Mouse (Mus musculus) heart, adult 2 months (tissue): ENCODE results near the gene Ube2ql1. TPM values are rescaled to one million over a fixed set of nuclear protein-coding genes. Genes with fewer than 3 reads are reported as not detected.
A peak's percentile ranks its signal among the peaks of the same experiment; 100 is the strongest.

Experiments used
- DNase-seq, 2 experiments: peaks; one replicate each; pipeline ENCODE4 v3.0.0; 2021
- H3K27ac ChIP-seq: fragments of 200-600 bp; 2 replicates; pipeline ENCODE4 v1.8.1; 2022
- H3K27me3 ChIP-seq: fragments of 200-500 bp; 2 replicates; pipeline ENCODE4 v1.6.1; 2012; ENCODE audit warnings: mild to moderate bottlenecking, low read length, inconsistent platforms, mixed read lengths; ENCODE audit not compliant: control insufficient read depth, insufficient read depth
- H3K36me3 ChIP-seq: fragments of 200-500 bp; 2 replicates; pipeline ENCODE4 v1.6.1; 2012; ENCODE audit warnings: low read length, inconsistent platforms; ENCODE audit not compliant: control insufficient read depth, insufficient read depth
- H3K4me1 ChIP-seq: fragments of 200-500 bp; 2 replicates; pipeline ENCODE4 v1.6.1; 2011; ENCODE audit warnings: low read length; ENCODE audit not compliant: control insufficient read depth, insufficient read depth
- H3K4me3 ChIP-seq: fragments of 200-600 bp; 2 replicates; pipeline ENCODE4 v1.8.1; 2022
- H3K79me2 ChIP-seq: fragments of 200-500 bp; replicated peaks from 2 replicates; pipeline ENCODE4 v1.6.1; 2012; ENCODE audit warnings: mild to moderate bottlenecking, inconsistent platforms, low read length, moderate library complexity, mixed read lengths; ENCODE audit not compliant: control insufficient read depth, insufficient read depth
- H3K9ac ChIP-seq: fragments of 200-500 bp; 2 replicates; pipeline ENCODE4 v1.6.1; 2012; ENCODE audit warnings: low read depth, mild to moderate bottlenecking, control low read depth, inconsistent platforms, low read length, mixed read lengths
- CTCF ChIP-seq: fragments of 200-600 bp; IDR thresholded peaks from 2 replicates; pipeline ENCODE4 v1.8.1; 2022; ENCODE audit warnings: antibody characterized with exemption, mild to moderate bottlenecking, moderate library complexity
- EP300 ChIP-seq: fragments of 200-500 bp; IDR thresholded peaks from 2 replicates; pipeline ENCODE4 v1.6.1; 2011; ENCODE audit warnings: low read depth, low read length, control low read depth; ENCODE audit not compliant: insufficient read depth
- POLR2A ChIP-seq: fragments of 200-500 bp; IDR thresholded peaks from 2 replicates; pipeline ENCODE4 v1.6.1; 2011; ENCODE audit warnings: mild to moderate bottlenecking, low read depth, low read length, control low read depth; ENCODE audit not compliant: insufficient read depth
- whole genome bisulfite sequencing: fragments of 180-500 bp; shearing (Covaris S2); methylation state at CpG from one replicate; pipeline ENCODE4 v1.1.7; 2018; 5-methylcytosine and 5-hydroxymethylcytosine counted together
- intact Hi-C: fragments of 180-260 bp; cut with DNase I; formaldehyde crosslinking; loops from one replicate; pipeline ENCODE4 v1.15.1; 2025
- polyA plus RNA-seq: library from polyadenylated mRNA; depleted of rRNA; stranded (reverse); fragments of >200 nt; gene quantifications from 2 replicates; pipeline ENCODE4 v1.2.3, GENCODE M21; 2012
- total RNA-seq, 2 experiments: library from RNA; stranded (reverse); gene quantifications; 2 replicates each; pipeline ENCODE4 v1.2.3; 2021

Gene Ube2ql1
- total and polyA plus RNA-seq, 3 experiments: 5.9 to 8.0 (median 6.0) TPM

DNA sequence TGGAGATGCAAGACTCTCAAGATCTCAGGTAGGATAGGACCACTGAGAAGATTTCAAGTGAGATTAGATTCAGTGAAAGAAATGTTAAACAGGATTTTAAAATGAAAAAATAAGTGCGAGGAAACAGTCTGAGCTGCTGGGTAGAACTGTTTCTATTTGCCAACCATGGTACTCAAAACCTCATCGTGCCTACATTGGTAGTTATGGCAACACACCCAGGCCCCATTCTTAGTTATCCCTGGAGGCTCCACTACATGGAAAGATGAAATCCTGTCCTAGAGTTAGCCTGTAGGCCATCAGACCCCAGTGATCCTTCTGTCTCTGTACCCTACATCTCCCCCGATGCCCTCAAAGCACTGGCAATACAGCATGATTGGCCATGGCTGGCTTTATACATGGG, 14.3 kb downstream of the Ube2ql1 start:
- intact Hi-C loops: no loop called here
- no peaks in the 10 kb centered on the region for H3K79me2 ChIP-seq
- no peak overlapping the region for H3K4me3 ChIP-seq
- no peak overlapping the region for H3K27ac ChIP-seq
- H3K36me3 ChIP-seq: no peaks in the 10 kb centered on the region
- H3K9ac ChIP-seq: no peak overlapping the region
- H3K27me3 ChIP-seq: no peaks in the 10 kb centered on the region
- TF ChIP-seq EP300: no peak
- TF ChIP-seq CTCF: no peak
- no peak for TF ChIP-seq POLR2A
- WGBS: 88% methylated on average over 3 of the region's 3 CpGs
- DNase-seq: no peak
- peaks cover 1% of the 10 kb centered on the region; the same call in 1 of the 2 replicates for H3K4me1 ChIP-seq

DNA sequence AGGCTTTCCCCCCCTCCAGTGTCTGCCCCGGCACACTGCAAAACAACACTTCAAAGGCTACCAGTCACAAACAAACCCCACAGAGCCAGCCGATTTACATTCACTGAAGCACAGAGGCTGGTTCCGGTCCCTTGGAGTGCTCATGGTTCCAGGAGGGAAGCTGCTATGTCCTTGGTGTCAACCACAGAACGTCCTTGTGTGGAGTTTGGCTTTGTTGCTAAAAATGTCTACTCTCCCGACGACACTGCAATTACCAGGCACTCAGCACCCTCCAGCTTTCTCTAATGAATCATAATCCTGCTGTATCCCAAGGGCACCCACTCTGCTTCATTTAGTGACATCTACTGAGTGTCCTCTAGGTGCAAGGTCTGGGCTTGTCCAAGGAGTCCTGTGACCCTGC, 18.5 kb downstream of the Ube2ql1 start:
- no peak for DNase-seq
- no peaks in the 10 kb centered on the region for H3K27me3 ChIP-seq
- intact Hi-C loops: no loop called here
- TF ChIP-seq CTCF (no peak), EP300 (no peak), POLR2A (no peak)
- peak overlapping the region; percentile 26; the same call in 1 of the 2 replicates for H3K27ac ChIP-seq
- 6% methylated on average over 6 of the region's 6 CpGs for WGBS
- no peaks in the 10 kb centered on the region for H3K36me3 ChIP-seq
- H3K9ac ChIP-seq: no peak overlapping the region
- H3K79me2 ChIP-seq: no peaks in the 10 kb centered on the region
- no peak overlapping the region for H3K4me3 ChIP-seq
- peaks cover under 1% of the 10 kb centered on the region; the same call in 1 of the 2 replicates for H3K4me1 ChIP-seq

DNA sequence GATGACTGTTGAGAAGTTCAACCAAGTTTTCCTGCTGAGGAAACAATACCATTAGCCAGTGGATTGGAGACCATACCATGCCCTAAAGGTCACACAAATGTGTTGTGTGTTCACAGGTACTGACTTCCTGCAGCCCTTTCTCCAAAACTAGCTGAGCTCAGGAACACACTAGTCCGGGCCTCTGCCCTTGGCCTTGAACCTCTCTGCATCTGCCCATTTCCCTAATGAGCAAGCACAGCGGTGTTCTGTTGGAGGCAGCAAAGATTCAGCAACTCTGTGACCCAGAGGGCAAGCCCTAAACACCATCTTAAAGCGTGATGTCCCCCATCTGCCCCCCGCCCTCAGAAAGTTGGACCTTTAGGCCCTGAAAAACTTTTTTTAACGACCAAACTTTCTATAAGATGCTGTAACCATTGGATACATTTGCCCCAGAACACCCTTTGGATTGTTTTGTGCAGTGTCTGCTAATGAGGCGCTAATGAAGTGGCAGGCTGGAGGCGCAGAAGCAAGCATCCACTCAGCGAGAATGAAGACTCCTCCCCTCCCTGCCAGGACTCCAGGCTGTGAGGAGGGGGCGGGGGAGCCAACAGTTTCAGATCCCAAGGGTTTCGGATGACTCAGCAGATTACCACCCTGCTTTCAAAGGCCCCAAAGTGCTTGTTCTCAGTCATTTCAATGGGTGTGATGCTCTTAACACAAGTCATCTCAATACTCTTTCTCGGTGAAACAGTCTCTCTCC, 21.7 kb downstream of the Ube2ql1 start:
- Histone ChIP-seq H3K4me1 (no peaks in the 10 kb centered on the region; the same call in 1 of the 2 replicates), H3K27ac (no peak overlapping the region), H3K9ac (no peak overlapping the region), H3K79me2 (no peaks in the 10 kb centered on the region), H3K27me3 (no peaks in the 10 kb centered on the region), H3K4me3 (no peak overlapping the region), H3K36me3 (no peaks in the 10 kb centered on the region)
- WGBS: 31% methylated on average over 11 of the region's 11 CpGs
- intact Hi-C loops: no loop called here
- DNase-seq: no peak
- no peak for TF ChIP-seq CTCF
- no peak for TF ChIP-seq POLR2A
- TF ChIP-seq EP300: no peak

DNA sequence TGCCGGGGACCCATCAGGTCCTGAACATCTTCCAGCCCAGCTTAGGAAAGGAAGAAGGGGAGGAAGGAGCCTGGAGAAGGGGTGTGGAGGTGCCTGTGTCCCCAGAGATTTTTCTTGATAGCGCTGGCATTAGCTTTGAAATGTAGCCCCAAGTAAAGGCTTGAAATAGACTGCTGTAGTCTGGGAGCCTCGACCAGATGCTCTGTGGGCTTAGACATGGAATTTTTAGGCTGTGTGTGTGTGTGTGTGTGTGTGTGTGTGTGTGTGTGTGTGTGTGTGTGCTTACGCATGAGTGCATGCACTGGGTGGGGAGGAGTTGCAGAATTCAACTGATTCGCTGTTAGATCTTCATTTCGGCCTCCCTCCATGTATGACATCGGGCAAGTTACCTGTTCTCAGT, 31.5 kb downstream of the Ube2ql1 start:
- H3K4me3 ChIP-seq: no peak overlapping the region
- no peaks in the 10 kb centered on the region for H3K4me1 ChIP-seq
- no peak overlapping the region for H3K27ac ChIP-seq
- H3K36me3 ChIP-seq: no peaks in the 10 kb centered on the region
- TF ChIP-seq CTCF: no peak
- TF ChIP-seq EP300: no peak
- no peak for TF ChIP-seq POLR2A
- H3K79me2 ChIP-seq: no peaks in the 10 kb centered on the region
- no peak for DNase-seq
- intact Hi-C loops: no loop called here
- 84% methylated on average over 7 of the region's 7 CpGs for WGBS
- H3K27me3 ChIP-seq: no peaks in the 10 kb centered on the region
- no peak overlapping the region for H3K9ac ChIP-seq

DNA sequence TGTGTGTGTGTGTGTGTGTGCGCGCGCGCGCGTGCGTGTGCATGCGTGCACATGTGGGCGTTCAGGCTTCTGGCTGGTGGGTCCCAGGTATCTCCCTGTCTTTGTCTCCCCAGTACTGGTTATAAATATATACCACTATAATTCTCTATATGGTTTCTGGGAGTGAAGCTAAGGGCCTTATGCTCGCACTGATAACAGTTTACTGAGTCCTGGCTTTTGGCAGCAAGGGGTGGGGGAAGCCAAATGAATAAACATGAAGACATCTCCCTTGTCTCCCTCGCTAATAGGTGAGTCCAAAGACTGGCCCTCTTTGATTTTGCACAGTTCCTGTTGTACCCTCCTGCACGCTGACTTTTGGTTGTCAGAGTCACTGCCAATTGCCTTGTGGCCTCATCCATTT, 32.2 kb downstream of the Ube2ql1 start:
- no peaks in the 10 kb centered on the region for H3K4me1 ChIP-seq
- no peak overlapping the region for H3K9ac ChIP-seq
- DNase-seq: no peak
- intact Hi-C loops: no loop called here
- H3K27ac ChIP-seq: no peak overlapping the region
- H3K27me3 ChIP-seq: no peaks in the 10 kb centered on the region
- 85% methylated on average over 12 of the region's 12 CpGs for WGBS
- H3K4me3 ChIP-seq: no peak overlapping the region
- H3K36me3 ChIP-seq: no peaks in the 10 kb centered on the region
- TF ChIP-seq POLR2A: no peak
- no peak for TF ChIP-seq EP300
- TF ChIP-seq CTCF: no peak
- H3K79me2 ChIP-seq: no peaks in the 10 kb centered on the region

DNA sequence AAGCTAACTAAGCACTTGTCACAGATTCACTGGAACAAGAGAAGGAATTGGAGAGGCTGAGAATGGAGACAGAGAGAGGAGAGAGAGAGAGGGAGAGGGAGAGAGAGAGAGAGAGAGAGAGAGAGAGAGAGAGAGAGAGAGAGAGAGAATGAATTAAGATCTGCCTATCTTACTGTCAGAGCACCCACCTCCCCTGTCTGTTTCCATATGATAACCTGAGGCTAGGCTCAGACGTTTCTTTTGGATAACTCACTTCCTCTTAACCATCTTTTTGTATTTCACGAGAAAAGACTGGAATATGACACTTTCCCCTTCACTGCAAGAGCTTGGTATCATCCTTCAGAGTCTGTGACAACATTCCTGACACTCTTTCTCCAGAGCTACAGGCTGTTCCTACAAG, 32.8 kb downstream of the Ube2ql1 start:
- no peak overlapping the region for H3K4me3 ChIP-seq
- intact Hi-C loops: no loop called here
- H3K36me3 ChIP-seq: no peaks in the 10 kb centered on the region
- no peak overlapping the region for H3K9ac ChIP-seq
- H3K27me3 ChIP-seq: no peaks in the 10 kb centered on the region
- no peak for DNase-seq
- H3K27ac ChIP-seq: no peak overlapping the region
- no peak for TF ChIP-seq CTCF
- no peak for TF ChIP-seq POLR2A
- no peak for TF ChIP-seq EP300
- no peaks in the 10 kb centered on the region for H3K79me2 ChIP-seq
- no peaks in the 10 kb centered on the region for H3K4me1 ChIP-seq
- 17% methylated on average over 2 of the region's 2 CpGs for WGBS
